Mouse (Mus musculus): ENCODE measurements at regions not wholly inside any gene's neighbourhood (a gene's known extent, or its start where the extent isn't known, plus 50 kb on each side); places are given as distances from the start of the nearest gene placed in this dataset.

GRCm38 (mm10) chr10:106122952-106123351 is 281.8 kb upstream of the Mettl25 start:
- TF ChIP-seq POLR2A (IDR thresholded peaks at IDR 0.05; ENCODE audit: borderline replicate concordance, extremely low read depth, insufficient read depth, insufficient read length, poor library complexity, severe bottlenecking), result no peak
- no peak for TF ChIP-seq CTCF (IDR thresholded peaks at IDR 0.05; ENCODE audit: borderline replicate concordance, extremely low read depth, insufficient read depth, insufficient read length)
